Mouse (Mus musculus) mature B cell (primary cell): Measurements from ENCODE around the gene Inafm2.

Source experiments
- in situ Hi-C: fragments of 300-500 bp; cut with MboI; formaldehyde crosslinking; loops from 2 replicates; pipeline ENCODE4 v1.14.3; 2019

The Inafm2 gene

DNA sequence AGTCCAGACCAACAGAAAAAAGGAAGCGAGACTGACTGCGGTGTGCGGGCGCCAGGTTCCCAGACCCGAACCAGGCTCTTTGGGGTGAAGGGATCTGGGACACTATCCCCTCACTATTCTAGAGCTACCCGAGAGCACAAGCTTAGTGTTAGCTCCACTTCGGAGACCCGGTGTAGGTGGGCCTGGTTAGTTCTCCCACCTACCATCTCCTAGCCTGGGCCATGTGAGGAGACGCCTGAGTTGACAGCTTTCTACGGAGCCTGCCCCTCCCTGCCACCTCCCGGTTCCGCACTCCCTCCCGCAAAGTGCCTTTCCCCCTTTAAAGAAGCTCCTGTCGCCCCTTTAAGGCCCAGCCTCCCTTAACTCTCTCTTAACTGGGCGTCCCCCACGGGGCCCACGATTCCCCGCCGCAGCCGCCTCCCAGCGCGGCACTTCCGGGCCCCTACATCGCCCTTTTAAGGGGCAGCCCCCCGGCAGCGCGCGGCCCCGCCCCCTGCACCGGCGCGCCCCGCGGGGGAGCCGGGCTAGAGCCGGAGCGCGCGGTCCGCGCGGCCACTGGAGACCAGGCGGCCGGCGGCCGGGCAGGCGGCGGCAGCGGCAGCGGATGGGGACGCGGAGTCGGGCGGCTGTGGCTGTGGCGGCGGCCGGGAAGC lies at the start of gene Inafm2:
TSS of gene Inafm2 (plus strand) at position 527 of the 653 bp plus-strand sequence.
- in situ Hi-C loops: no loop called here

GRCm38 (mm10) chr2:118696451-118697308 lies 48.9 kb upstream of the Inafm2 start:
- in situ Hi-C loops: loop anchor here (5.0 kb wide), 1 partner anchor 59 kb away; no protein-coding TSS in a partner anchor

GRCm38 (mm10) chr2:118697311-118697877 lies 48.2 kb upstream of the Inafm2 start:
- in situ Hi-C loops: loop anchor here (5.0 kb wide), 1 partner anchor 60 kb away; no protein-coding TSS in a partner anchor

- in situ Hi-C loops: loop anchor here (5.0 kb wide), 1 partner anchor 61 kb away; no protein-coding TSS in a partner anchor
These were observed 47.6 kb upstream of the Inafm2 start for GRCm38 (mm10) chr2:118697955-118698354.

- in situ Hi-C loops: no loop called here
These were observed 45.1 kb upstream of the Inafm2 start for GRCm38 (mm10) chr2:118700179-118701062.

DNA sequence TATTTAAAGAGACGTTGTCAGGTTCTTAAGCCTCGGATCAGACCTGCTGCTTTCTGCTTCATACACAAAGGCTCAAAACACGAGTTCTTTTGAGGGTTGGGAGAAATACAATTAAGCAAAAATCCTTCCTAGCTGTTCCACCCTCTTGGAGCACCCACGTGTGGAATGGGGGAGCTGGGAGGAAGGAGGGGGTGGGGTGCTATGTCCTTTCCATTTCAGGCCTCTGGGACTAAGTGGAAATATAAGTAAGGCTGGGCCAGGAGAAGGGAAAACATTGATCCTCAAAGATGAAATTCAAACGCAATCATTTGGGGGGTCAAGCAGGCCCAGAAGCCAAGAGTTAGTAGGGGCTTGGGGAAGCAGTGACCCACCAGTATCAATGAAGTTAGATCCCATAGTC lies 44.4 kb upstream of the Inafm2 start:
- in situ Hi-C loops: no loop called here

GRCm38 (mm10) chr2:118701971-118702882 lies 43.3 kb upstream of the Inafm2 start:
- in situ Hi-C loops: no loop called here

DNA sequence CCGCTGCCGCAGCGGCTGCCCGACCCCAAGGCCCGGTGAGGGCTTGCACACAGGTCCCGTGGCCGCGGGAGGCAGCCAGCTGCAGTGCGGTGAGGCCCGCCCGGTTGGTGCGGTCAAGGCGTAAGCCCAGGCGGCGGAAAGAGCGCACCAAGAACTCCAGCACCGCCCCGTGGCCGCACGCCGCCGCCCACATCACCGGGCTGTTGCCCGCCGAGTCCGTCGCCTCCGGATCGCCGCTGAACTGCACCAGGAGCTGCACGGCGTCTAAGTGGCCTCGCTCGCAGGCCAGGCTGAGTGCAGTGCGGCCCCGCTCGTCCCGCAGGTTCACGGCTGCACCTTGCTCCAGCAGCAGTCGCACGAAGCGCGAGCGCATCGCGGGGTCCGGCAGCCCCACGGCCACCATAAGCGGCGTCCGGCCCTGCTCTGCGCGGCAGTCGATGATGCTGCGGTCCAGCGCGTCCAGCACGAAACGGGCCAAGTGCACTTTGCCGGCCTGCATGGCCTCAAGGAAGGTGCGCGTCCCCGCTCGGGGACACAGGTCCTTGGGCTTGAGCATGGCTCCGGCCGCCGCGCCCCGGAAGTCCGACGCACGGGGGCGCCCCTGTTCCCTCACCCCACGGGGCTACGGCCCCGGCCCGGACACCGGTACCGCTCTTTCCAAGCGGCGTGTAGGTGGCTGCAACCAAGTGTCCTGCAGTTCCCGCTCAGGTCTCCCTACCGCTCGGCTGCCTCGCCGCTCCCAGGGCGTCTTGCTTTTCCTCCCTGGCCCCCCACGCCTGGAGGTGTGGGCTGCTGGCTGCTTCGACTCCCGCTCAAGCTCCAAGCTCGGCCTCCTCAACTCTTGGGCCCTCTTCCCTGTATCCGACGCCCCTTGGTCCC lies 42.4 kb upstream of the Inafm2 start:
- in situ Hi-C loops: no loop called here

DNA sequence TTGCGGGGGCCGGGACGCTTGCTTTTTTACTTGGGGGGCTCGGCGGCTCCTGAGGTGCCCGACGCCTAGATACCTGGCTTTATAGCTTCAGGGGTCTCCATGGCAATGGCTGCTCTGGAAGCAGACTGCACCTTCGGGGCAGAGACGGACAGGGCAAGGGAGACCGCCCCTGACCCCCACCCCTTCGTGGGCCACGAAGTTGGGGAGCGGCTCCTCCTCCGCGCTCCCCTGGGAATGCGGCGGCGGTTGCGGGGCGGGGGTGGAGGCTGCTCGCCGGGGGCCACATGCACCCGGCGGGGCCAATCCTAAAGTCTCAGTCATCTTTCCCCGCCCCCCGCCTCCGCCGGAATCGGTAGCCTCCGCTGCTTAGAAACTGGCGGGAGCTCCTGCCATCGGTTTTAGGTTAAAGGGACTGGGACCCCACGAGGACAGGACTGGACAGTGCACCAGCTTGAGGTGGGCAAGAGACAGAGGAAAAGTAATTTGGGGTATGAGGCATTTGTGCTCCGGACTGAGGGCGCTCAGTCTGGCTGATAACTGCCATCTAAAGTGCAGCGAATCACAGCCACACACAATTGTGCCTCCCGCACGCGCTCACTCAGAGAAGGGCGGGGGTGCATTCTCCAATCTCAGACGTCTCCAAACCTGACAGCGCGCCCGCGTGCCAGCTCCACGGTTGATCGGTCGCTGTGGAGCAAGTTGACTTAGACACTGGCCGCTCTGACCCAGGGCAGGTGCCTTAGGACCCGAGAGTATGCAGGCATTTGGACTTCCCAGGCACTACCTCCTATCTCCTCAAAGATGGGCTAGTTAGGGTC lies 41.4 kb upstream of the Inafm2 start, which contains the start of gene Ankrd63:
TSS of gene Ankrd63 (minus strand) at position 51 of the 818 bp plus-strand sequence.
- in situ Hi-C loops: no loop called here

DNA sequence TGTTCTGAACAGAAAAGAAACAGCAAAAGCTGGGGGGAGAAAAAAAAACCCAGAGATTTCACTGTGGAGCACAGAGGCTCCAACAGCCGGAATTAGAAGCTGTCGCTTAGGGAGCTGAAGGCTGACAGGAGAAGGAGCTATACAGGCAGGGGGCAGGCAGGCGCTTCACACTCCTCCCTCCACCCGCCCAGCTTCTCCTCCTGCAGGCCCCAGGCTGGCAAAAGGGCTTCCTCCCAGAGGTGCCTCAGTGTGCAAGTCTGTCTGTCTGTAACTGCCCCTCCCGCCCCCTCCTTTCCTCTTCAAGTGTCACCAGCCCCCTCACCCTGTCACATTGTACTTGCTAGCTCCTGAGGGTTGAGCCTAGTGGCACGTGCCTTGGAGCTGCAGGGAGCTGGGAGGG lies 39.1 kb upstream of the Inafm2 start:
- in situ Hi-C loops: no loop called here

GRCm38 (mm10) chr2:118708472-118708871 lies 37.1 kb upstream of the Inafm2 start:
- in situ Hi-C loops: no loop called here

DNA sequence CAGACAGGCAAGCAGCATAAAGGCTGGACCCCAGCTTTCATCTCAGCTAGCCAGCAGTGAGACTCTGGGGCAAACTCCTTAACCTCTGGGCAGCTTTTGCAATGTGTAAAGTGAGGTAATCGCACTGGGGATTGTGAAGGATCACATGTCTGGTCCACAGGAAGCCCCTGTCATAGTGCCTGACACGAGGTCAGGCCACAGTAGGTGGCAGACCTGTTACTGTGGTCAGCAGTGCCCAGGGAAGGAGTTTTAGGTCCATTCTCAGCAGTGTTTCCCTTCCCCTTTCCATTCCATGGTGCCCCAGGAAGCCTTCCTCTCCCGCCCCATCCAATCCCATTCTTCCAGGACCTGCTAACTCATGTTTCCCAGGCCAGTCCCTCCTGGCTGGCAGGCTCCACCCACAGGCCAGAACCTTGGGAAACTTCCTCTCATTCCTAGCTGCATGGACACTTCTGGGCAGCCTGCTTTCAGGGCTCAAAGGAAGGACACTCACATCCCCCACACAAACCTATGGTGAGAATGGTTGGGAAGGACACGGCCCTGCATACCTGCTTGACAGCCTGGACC lies 35.8 kb upstream of the Inafm2 start:
- in situ Hi-C loops: no loop called here

- in situ Hi-C loops: no loop called here
These were observed 34.5 kb upstream of the Inafm2 start for GRCm38 (mm10) chr2:118711038-118711494.

GRCm38 (mm10) chr2:118713631-118714030 lies 31.9 kb upstream of the Inafm2 start:
- in situ Hi-C loops: no loop called here

DNA sequence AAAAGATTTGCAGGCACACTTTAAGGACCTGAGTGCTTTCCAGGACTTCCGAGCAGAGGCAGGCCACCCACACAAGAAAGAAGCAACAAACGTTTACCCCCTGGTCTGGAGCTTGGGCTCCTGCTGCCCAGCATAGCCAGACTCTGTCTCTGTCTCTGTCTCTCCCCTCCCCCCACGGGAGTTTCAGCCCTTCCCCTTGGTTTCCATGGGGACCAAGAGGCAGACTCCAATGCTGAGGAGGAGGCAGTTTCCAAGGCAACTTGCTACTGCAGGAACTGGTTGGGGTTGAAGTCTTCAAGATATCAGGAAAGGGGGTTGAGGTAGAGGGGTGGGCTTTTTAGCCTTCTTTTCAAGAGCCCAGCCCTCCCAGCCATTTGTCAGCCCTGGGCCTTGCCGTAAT lies 31.3 kb upstream of the Inafm2 start:
- in situ Hi-C loops: no loop called here

- in situ Hi-C loops: no loop called here
These were observed 28.9 kb upstream of the Inafm2 start for GRCm38 (mm10) chr2:118716677-118717076.

- in situ Hi-C loops: no loop called here
These were observed 21.7 kb upstream of the Inafm2 start for GRCm38 (mm10) chr2:118723693-118724486.
